Mouse (Mus musculus) thymus, postnatal 0 days (tissue): ENCODE measurements around the gene Rfc2. TPM values are rescaled to one million over a fixed set of nuclear protein-coding genes. Genes with fewer than 3 reads are reported as not detected.

Source experiments
- DNase-seq: peaks from one replicate; pipeline ENCODE4 v3.0.0-alpha.2; 2015; ENCODE audit warnings: low spot score
- polyA plus RNA-seq: library from polyadenylated mRNA; unstranded; fragments of >200 nt; fragmentation: Nextera tagmentation; extraction: Ambion mirVana; gene quantifications from 2 replicates; pipeline ENCODE4 v1.2.1, GENCODE M21; 2015

Gene Rfc2
- polyA plus RNA-seq: 262 and 278 TPM in 2 replicates

GRCm38 (mm10) chr5:134581146-134581545 is at the start of gene Rfc2:
Gene Rfc2, plus strand, starts transcription at chr5:134581366.
- no peak for DNase-seq

GRCm38 (mm10) chr5:134531585-134531984 is 49.6 kb upstream of the Rfc2 start:
- DNase-seq: no peak

GRCm38 (mm10) chr5:134532417-134532816 is 48.7 kb upstream of the Rfc2 start:
- DNase-seq: no peak

- no peak for DNase-seq
These were observed 45.1 kb upstream of the Rfc2 start for GRCm38 (mm10) chr5:134536036-134536435.

- DNase-seq: peak; percentile 69
These were observed 41.3 kb upstream of the Rfc2 start for GRCm38 (mm10) chr5:134539891-134540290.

- no peak for DNase-seq
These were observed 40.3 kb upstream of the Rfc2 start for GRCm38 (mm10) chr5:134540881-134541280.

GRCm38 (mm10) chr5:134541640-134542039 is 39.5 kb upstream of the Rfc2 start:
- DNase-seq: no peak

- no peak for DNase-seq
These were observed 36.5 kb upstream of the Rfc2 start for GRCm38 (mm10) chr5:134544516-134545241.

GRCm38 (mm10) chr5:134545242-134545629 is 35.9 kb upstream of the Rfc2 start:
- no peak for DNase-seq

GRCm38 (mm10) chr5:134546790-134547189 is 34.4 kb upstream of the Rfc2 start:
- DNase-seq: no peak

GRCm38 (mm10) chr5:134548306-134548705 is 32.9 kb upstream of the Rfc2 start:
- no peak for DNase-seq

- no peak for DNase-seq
These were observed 31.5 kb upstream of the Rfc2 start for GRCm38 (mm10) chr5:134549640-134550168.

- DNase-seq: no peak
These were observed 30.3 kb upstream of the Rfc2 start for GRCm38 (mm10) chr5:134550836-134551232.

- DNase-seq: peak; percentile 56
These were observed 29.7 kb upstream of the Rfc2 start for GRCm38 (mm10) chr5:134551233-134552109.

- peak; percentile 92 for DNase-seq
These were observed 28.8 kb upstream of the Rfc2 start, which contains the start of gene Clip2 for GRCm38 (mm10) chr5:134552110-134552972. Gene Clip2, minus strand, starts transcription at chr5:134552434.

GRCm38 (mm10) chr5:134553951-134554546 is 27.1 kb upstream of the Rfc2 start:
- DNase-seq: no peak

GRCm38 (mm10) chr5:134555463-134556164 is 25.6 kb upstream of the Rfc2 start:
- peak; percentile 16 for DNase-seq

- DNase-seq: no peak
These were observed 21.1 kb upstream of the Rfc2 start, which contains the start of gene Syna for GRCm38 (mm10) chr5:134560071-134560449. Gene Syna, minus strand, starts transcription at chr5:134560171.

GRCm38 (mm10) chr5:134560450-134561171 is 20.6 kb upstream of the Rfc2 start:
- DNase-seq: no peak
